Mouse (Mus musculus) brain, embryonic 14.5 days (tissue): Measurements from ENCODE around the gene Fbp2. TPM values are rescaled to one million over a fixed set of nuclear protein-coding genes. Genes with fewer than 3 reads are reported as not detected.
"Not testable (repeated sequence)": the region's sequence is repeated elsewhere in the genome, so short reads cannot be mapped to it uniquely, and the experiment has no call there.

Experiments
- DNase-seq: peaks from one replicate; pipeline ENCODE4 v3.0.0-alpha.2; 2011; ENCODE audit warnings: low read depth
- CTCF ChIP-seq: fragments of 200-500 bp; IDR thresholded peaks from 2 replicates; pipeline ENCODE4 v1.5.1; 2012; ENCODE audit warnings: inconsistent platforms, mild to moderate bottlenecking, moderate library complexity, borderline replicate concordance; ENCODE audit not compliant: insufficient read depth, insufficient read length; ENCODE audit errors: extremely low read depth
- POLR2A ChIP-seq: fragments of 200-500 bp; IDR thresholded peaks from 2 replicates; pipeline ENCODE4 v1.6.1; 2012; ENCODE audit warnings: mild to moderate bottlenecking, inconsistent platforms, borderline replicate concordance; ENCODE audit not compliant: poor library complexity, insufficient read depth, insufficient read length, severe bottlenecking; ENCODE audit errors: extremely low read depth
- polyA plus RNA-seq: library from polyadenylated mRNA; depleted of rRNA; stranded (reverse); fragments of >200 nt; gene quantifications from 2 replicates; pipeline ENCODE4 v1.2.3, GENCODE M21; 2012; rRNA removed

The Fbp2 gene
- polyA plus RNA-seq, 1 experiment, result 0.31 TPM

- TF ChIP-seq CTCF (no peak), POLR2A (no peak)
Measured at GRCm38 (mm10) chr13:62860068-62860467, 1.8 kb upstream of the Fbp2 start.

GRCm38 (mm10) chr13:62859251-62859650 lies 1.0 kb upstream of the Fbp2 start:
- not testable (repeated sequence) for DNase-seq

More at GRCm38 (mm10) chr13:62860068-62860467, 1.8 kb upstream of the Fbp2 start:
- no peak for DNase-seq

- no peak for TF ChIP-seq CTCF
- no peak for TF ChIP-seq POLR2A
- no peak for DNase-seq
Measured at GRCm38 (mm10) chr13:62856850-62857249, 1.4 kb downstream of the Fbp2 start.

- peak; percentile 94 for DNase-seq
- no peak for TF ChIP-seq POLR2A
- peak; percentile 85 for TF ChIP-seq CTCF
Measured at GRCm38 (mm10) chr13:62856305-62856675, 1.9 kb downstream of the Fbp2 start.

GRCm38 (mm10) chr13:62855396-62856304 lies 2.6 kb downstream of the Fbp2 start:
- TF ChIP-seq POLR2A, result no peak
- TF ChIP-seq CTCF, result no peak
- DNase-seq, result no peak

- TF ChIP-seq POLR2A (no peak), CTCF (peak; percentile 91)
- DNase-seq, result peak; percentile 42
Measured at GRCm38 (mm10) chr13:62854666-62855065, 3.6 kb downstream of the Fbp2 start.

GRCm38 (mm10) chr13:62833341-62833740 lies 24.9 kb downstream of the Fbp2 start:
- DNase-seq, result no peak
- TF ChIP-seq CTCF, result no peak
- no peak for TF ChIP-seq POLR2A

- DNase-seq, result no peak
- TF ChIP-seq CTCF, result no peak
Measured at GRCm38 (mm10) chr13:62832239-62832638, 26.0 kb downstream of the Fbp2 start.

GRCm38 (mm10) chr13:62815705-62816104 lies 42.5 kb downstream of the Fbp2 start:
- DNase-seq, result not testable (repeated sequence)

- DNase-seq, result peak; percentile 1
Measured at GRCm38 (mm10) chr13:62812713-62813112, 45.5 kb downstream of the Fbp2 start.

GRCm38 (mm10) chr13:62807981-62808380 lies 50.2 kb downstream of the Fbp2 start:
- not testable (repeated sequence) for DNase-seq

More at GRCm38 (mm10) chr13:62812713-62813112, 45.5 kb downstream of the Fbp2 start:
- TF ChIP-seq POLR2A (no peak), CTCF (no peak)

Other genes starting within 250 kb of the Fbp2 start
- gene 6720489N17Rik, start 234.2 kb downstream of the Fbp2 start, polyA plus RNA-seq, result 3.9 and 5.4 TPM in 2 replicates
- 16.8 and 17.6 TPM in 2 replicates for gene Platr25, start 97.7 kb downstream of the Fbp2 start, polyA plus RNA-seq
- 3.8 and 4.3 TPM in 2 replicates for gene Gm5141, start 72.6 kb downstream of the Fbp2 start, polyA plus RNA-seq
- 0.08 TPM in 1 of 2 replicates, not detected in the other for gene Fbp1, start 29.9 kb upstream of the Fbp2 start, polyA plus RNA-seq
- gene 2010111I01Rik, start 106.5 kb upstream of the Fbp2 start, polyA plus RNA-seq, result 27.2 and 34.0 TPM in 2 replicates